Mouse (Mus musculus): Measurements from ENCODE around the gene Dicer1. TPM values are rescaled to one million over a fixed set of nuclear protein-coding genes. Genes with fewer than 3 reads are reported as not detected.

Dicer1 gene
- polyA plus RNA-seq, 1 experiment from 2014 or later, result 15.6 TPM

GRCm38 (mm10) chr12:104656146-104656545 is 95.6 kb downstream of the Dicer1 start:
- no peak for DNase-seq (ENCODE audit: low spot score)
- no peak overlapping the region for H3K9ac ChIP-seq (replicated peaks; ENCODE audit: low read depth)

DNA sequence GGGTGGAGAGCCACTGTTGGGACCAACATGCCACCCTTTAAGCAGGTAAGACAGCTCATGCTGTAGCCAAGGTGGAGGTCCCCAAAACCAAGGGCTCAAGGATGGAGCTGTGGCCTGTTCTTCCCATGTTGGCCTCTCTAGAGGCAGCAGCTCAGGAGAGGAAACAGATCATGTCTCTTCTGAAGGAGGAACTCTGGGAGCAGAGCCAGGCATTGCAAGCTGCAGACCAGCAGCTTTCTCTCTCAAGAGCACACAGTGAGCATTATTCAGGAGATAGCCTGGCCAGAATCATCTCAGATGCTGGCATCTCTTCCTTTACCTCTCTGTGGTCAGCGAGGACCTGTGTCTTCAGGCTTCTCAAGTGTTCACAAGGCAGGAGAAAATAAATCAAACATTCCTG is 96.7 kb downstream of the Dicer1 start:
- H3K9me3 ChIP-seq (ENCODE audit: low read length), result no peaks in the 10 kb centered on the region
- ATAC-seq (no peak), DNase-seq (ENCODE audit: low spot score) (no peak)
- no peak overlapping the region for H3K9ac ChIP-seq (replicated peaks; ENCODE audit: low read depth)
- H3K4me1 ChIP-seq (ENCODE audit: insufficient read depth, low read depth, low read length), result no peaks in the 10 kb centered on the region
- WGBS, result 60% methylated on average over 1 of the region's 1 CpGs
- no peak overlapping the region for H3K27ac ChIP-seq (ENCODE audit: low read length)
- H3K4me2 ChIP-seq (replicated peaks; ENCODE audit: low read depth, low read length), result no peak overlapping the region
- no peaks in the 10 kb centered on the region for H3K36me3 ChIP-seq (ENCODE audit: insufficient read depth, low read length)
- no peaks in the 10 kb centered on the region for H3K27me3 ChIP-seq (replicated peaks; ENCODE audit: insufficient read depth, low read length)
- no peak overlapping the region for H3K4me3 ChIP-seq (ENCODE audit: low read depth, low read length)
- no peak for TF ChIP-seq CTCF (IDR thresholded peaks at IDR 0.05)
- TF ChIP-seq EP300 (IDR thresholded peaks at IDR 0.05), result no peak

More at GRCm38 (mm10) chr12:104656146-104656545, 95.6 kb downstream of the Dicer1 start:
- H3K4me3 ChIP-seq (ENCODE audit: low read depth, low read length), result no peak overlapping the region
- WGBS, result 96% methylated on average over 2 of the region's 2 CpGs
- no peaks in the 10 kb centered on the region for H3K4me1 ChIP-seq (ENCODE audit: insufficient read depth, low read depth, low read length)
- H3K27ac ChIP-seq (ENCODE audit: low read length), result no peak overlapping the region
- no peak overlapping the region for H3K4me2 ChIP-seq (replicated peaks; ENCODE audit: low read depth, low read length)
- H3K9me3 ChIP-seq (ENCODE audit: low read length), result no peaks in the 10 kb centered on the region
- TF ChIP-seq CTCF (IDR thresholded peaks at IDR 0.05), result no peak
- TF ChIP-seq EP300 (IDR thresholded peaks at IDR 0.05), result no peak
- no peak for ATAC-seq
- no peaks in the 10 kb centered on the region for H3K36me3 ChIP-seq (ENCODE audit: insufficient read depth, low read length)
- no peaks in the 10 kb centered on the region for H3K27me3 ChIP-seq (replicated peaks; ENCODE audit: insufficient read depth, low read length)

- 39% methylated on average over 6 of the region's 6 CpGs for WGBS
- H3K4me1 ChIP-seq (ENCODE audit: insufficient read depth, low read depth, low read length), result no peaks in the 10 kb centered on the region
- no peaks in the 10 kb centered on the region for H3K36me3 ChIP-seq (ENCODE audit: insufficient read depth, low read length)
- no peaks in the 10 kb centered on the region for H3K9me3 ChIP-seq (ENCODE audit: low read length)
- no peaks in the 10 kb centered on the region for H3K27me3 ChIP-seq (replicated peaks; ENCODE audit: insufficient read depth, low read length)
- no peak for TF ChIP-seq EP300 (IDR thresholded peaks at IDR 0.05)
- no peak for TF ChIP-seq CTCF (IDR thresholded peaks at IDR 0.05)
- H3K4me3 ChIP-seq (ENCODE audit: low read depth, low read length), result no peak overlapping the region
- no peak overlapping the region for H3K9ac ChIP-seq (replicated peaks; ENCODE audit: low read depth)
- ATAC-seq (no peak), DNase-seq (ENCODE audit: low spot score) (no peak)
- no peak overlapping the region for H3K27ac ChIP-seq (ENCODE audit: low read length)
- H3K4me2 ChIP-seq (replicated peaks; ENCODE audit: low read depth, low read length), result no peak overlapping the region
These were observed 99.7 kb downstream of the Dicer1 start for GRCm38 (mm10) chr12:104652021-104652420.

- Histone ChIP-seq H3K4me1 (ENCODE audit: insufficient read depth, low read depth, low read length) (no peaks in the 10 kb centered on the region), H3K36me3 (ENCODE audit: insufficient read depth, low read length) (no peaks in the 10 kb centered on the region), H3K4me2 (replicated peaks; ENCODE audit: low read depth, low read length) (no peak overlapping the region), H3K4me3 (ENCODE audit: low read depth, low read length) (no peak overlapping the region), H3K9ac (replicated peaks; ENCODE audit: low read depth) (no peak overlapping the region), H3K9me3 (ENCODE audit: low read length) (no peaks in the 10 kb centered on the region), H3K27ac (ENCODE audit: low read length) (no peak overlapping the region), H3K27me3 (replicated peaks; ENCODE audit: insufficient read depth, low read length) (no peaks in the 10 kb centered on the region)
- DNase-seq (ENCODE audit: low spot score) (no peak), ATAC-seq (no peak)
- TF ChIP-seq CTCF (IDR thresholded peaks at IDR 0.05), result no peak
- TF ChIP-seq EP300 (IDR thresholded peaks at IDR 0.05), result no peak
- 45% methylated on average over 6 of the region's 6 CpGs for WGBS
These were observed 100.5 kb downstream of the Dicer1 start for GRCm38 (mm10) chr12:104651269-104651668.

DNA sequence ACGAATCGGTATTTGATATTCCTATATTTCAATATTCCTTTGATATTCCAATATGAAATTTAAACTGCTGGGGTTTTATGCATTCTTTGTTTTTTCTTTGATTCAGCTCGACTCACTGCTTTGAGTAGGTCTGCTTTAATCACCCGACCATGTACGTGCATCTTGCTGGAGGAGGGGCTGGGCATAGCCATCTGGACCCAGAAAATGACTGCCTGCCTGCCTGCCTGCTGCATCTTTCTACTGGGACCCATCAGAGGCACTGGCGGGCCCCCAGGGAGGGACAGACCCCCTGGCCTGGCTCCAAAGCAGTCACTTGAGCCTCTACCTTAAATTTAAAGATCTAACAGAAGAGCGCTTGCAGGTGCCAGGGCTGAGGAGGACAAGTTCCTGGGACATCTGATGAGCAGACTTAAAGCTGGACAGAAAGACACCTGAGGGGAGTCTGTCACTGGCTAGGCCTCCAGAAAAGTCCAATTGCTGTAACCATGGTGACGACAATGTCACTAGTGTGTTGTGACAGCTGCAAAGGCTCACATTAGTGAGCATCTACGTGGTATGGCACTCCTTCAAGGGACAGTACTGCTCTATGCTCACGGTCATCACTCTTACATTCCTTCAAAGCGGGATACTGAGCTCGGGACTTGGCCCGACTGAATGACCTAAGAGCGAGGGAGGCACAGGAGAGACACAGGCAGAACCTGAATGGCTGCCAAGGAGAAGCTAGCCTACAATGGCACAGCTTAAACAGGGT is 101.1 kb downstream of the Dicer1 start:
- Histone ChIP-seq H3K4me1 (ENCODE audit: insufficient read depth, low read depth, low read length) (no peaks in the 10 kb centered on the region), H3K27me3 (replicated peaks; ENCODE audit: insufficient read depth, low read length) (no peaks in the 10 kb centered on the region), H3K9ac (replicated peaks; ENCODE audit: low read depth) (no peak overlapping the region), H3K4me3 (ENCODE audit: low read depth, low read length) (no peak overlapping the region), H3K4me2 (replicated peaks; ENCODE audit: low read depth, low read length) (no peak overlapping the region), H3K36me3 (ENCODE audit: insufficient read depth, low read length) (no peaks in the 10 kb centered on the region), H3K9me3 (ENCODE audit: low read length) (no peaks in the 10 kb centered on the region), H3K27ac (ENCODE audit: low read length) (no peak overlapping the region)
- DNase-seq (ENCODE audit: low spot score), result no peak
- no peak for ATAC-seq
- TF ChIP-seq CTCF (IDR thresholded peaks at IDR 0.05) (no peak), EP300 (IDR thresholded peaks at IDR 0.05) (no peak)
- 56% methylated on average over 14 of the region's 14 CpGs for WGBS

- Histone ChIP-seq H3K4me2 (replicated peaks; ENCODE audit: low read depth, low read length) (no peak overlapping the region), H3K27ac (ENCODE audit: low read length) (no peak overlapping the region), H3K9me3 (ENCODE audit: low read length) (no peaks in the 10 kb centered on the region), H3K27me3 (replicated peaks; ENCODE audit: insufficient read depth, low read length) (no peaks in the 10 kb centered on the region), H3K9ac (replicated peaks; ENCODE audit: low read depth) (no peak overlapping the region), H3K4me1 (ENCODE audit: insufficient read depth, low read depth, low read length) (no peaks in the 10 kb centered on the region), H3K4me3 (ENCODE audit: low read depth, low read length) (no peak overlapping the region), H3K36me3 (ENCODE audit: insufficient read depth, low read length) (no peaks in the 10 kb centered on the region)
- no peak for ATAC-seq
- DNase-seq (ENCODE audit: low spot score), result no peak
- TF ChIP-seq EP300 (IDR thresholded peaks at IDR 0.05) (no peak), CTCF (IDR thresholded peaks at IDR 0.05) (no peak)
- WGBS, result 88% methylated on average over 6 of the region's 6 CpGs
These were observed 103.4 kb downstream of the Dicer1 start for GRCm38 (mm10) chr12:104648366-104648765.

Measured in lung, postnatal 0 days (tissue).